Mouse (Mus musculus) liver, postnatal 0 days (tissue): ENCODE data around the gene Ddi1. TPM values are rescaled to one million over a fixed set of nuclear protein-coding genes. Genes with fewer than 3 reads are reported as not detected.
"Not testable (repeated sequence)": the region's sequence is repeated elsewhere in the genome, so short reads cannot be mapped to it uniquely, and the experiment has no call there.

ENCODE experiments used
- ATAC-seq: fragments of 200-750 bp; cut with Nextera tagmentation; 2 replicates; pipeline ENCODE4 v1.8.0; 2017; ENCODE audit warnings: mild to moderate bottlenecking, moderate library complexity
- DNase-seq: peaks from one replicate; pipeline ENCODE4 v3.0.0-alpha.2; 2016
- H3K27ac ChIP-seq: fragments of 300-500 bp; sonication (generic); 2 replicates; pipeline ENCODE4 v1.5.1; 2014; ENCODE audit warnings: antibody characterized with exemption, moderate library complexity, mild to moderate bottlenecking, low read depth
- H3K27me3 ChIP-seq: fragments of 300-500 bp; sonication (generic); 2 replicates; pipeline ENCODE4 v1.6.1; 2014; ENCODE audit warnings: low read length, control low read depth, mixed read lengths; ENCODE audit not compliant: insufficient read depth
- H3K36me3 ChIP-seq: fragments of 300-500 bp; sonication (generic); replicated peaks from 2 replicates; pipeline ENCODE4 v1.6.1; 2014; ENCODE audit warnings: mild to moderate bottlenecking, control low read depth, low read length, moderate library complexity, mixed read lengths; ENCODE audit not compliant: insufficient read depth
- H3K4me1 ChIP-seq: fragments of 300-500 bp; sonication (generic); 2 replicates; pipeline ENCODE4 v1.6.1; 2014; ENCODE audit warnings: antibody characterized with exemption, mild to moderate bottlenecking, control low read depth; ENCODE audit not compliant: insufficient read depth
- H3K4me2 ChIP-seq: fragments of 300-500 bp; sonication (generic); 2 replicates; pipeline ENCODE4 v1.6.1; 2014; ENCODE audit warnings: low read depth, mild to moderate bottlenecking, low read length, moderate library complexity, mixed read lengths
- H3K4me3 ChIP-seq: fragments of 300-500 bp; sonication (generic); 2 replicates; pipeline ENCODE4 v1.5.1; 2014; ENCODE audit warnings: low read depth, low read length
- H3K9ac ChIP-seq: fragments of 300-500 bp; sonication (generic); replicated peaks from 2 replicates; pipeline ENCODE4 v1.6.1; 2014; ENCODE audit warnings: mild to moderate bottlenecking, moderate library complexity
- H3K9me3 ChIP-seq: fragments of 300-500 bp; sonication (generic); 2 replicates; pipeline ENCODE4 v1.6.1; 2016; ENCODE audit warnings: mild to moderate bottlenecking, control low read depth, low read length, mixed read lengths
- CTCF ChIP-seq: sonication (generic); IDR thresholded peaks from 2 replicates; pipeline ENCODE4 v1.5.1; 2016; ENCODE audit warnings: antibody characterized with exemption, low read depth
- EP300 ChIP-seq: IDR thresholded peaks from 2 replicates; pipeline ENCODE4 v1.6.1; 2016; ENCODE audit warnings: antibody characterized with exemption, low read depth, mild to moderate bottlenecking
- WGBS: fragments of 180-500 bp; shearing (Covaris S2); extraction: QIAGEN DNeasy Blood & Tissue Kit; methylation state at CpG from one replicate; pipeline ENCODE4 v1.1.7; 2014; ENCODE audit not compliant: insufficient replicate concordance; 5-methylcytosine and 5-hydroxymethylcytosine counted together
- polyA plus RNA-seq: library from polyadenylated mRNA; unstranded; fragments of >200 nt; fragmentation: Nextera tagmentation; extraction: Ambion mirVana; gene quantifications from 2 replicates; pipeline ENCODE4 v1.2.1, GENCODE M21; 2015

The Ddi1 gene
- polyA plus RNA-seq, 1 experiment from 2014 or later = not detected

DNA sequence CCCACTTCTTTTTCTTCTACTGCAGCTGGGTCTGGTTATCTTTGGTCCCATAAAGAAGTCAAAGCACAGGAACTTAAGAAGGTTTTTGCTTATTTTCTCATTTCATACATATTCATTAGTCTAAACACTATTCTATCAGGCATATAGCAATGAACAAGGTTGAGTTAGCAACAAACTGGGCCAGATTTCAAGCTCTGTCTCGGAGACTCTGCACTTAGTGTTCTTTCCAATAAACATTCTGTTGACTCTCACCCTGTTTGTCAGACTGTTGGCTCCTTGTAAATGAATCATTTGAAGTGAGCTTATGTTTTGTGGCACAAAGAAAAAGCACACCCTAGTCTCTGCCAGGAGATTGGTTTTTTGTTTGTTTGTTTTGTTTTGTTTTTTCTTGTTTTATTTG lies 19.3 kb downstream of the Ddi1 start:
- H3K9ac ChIP-seq = no peak overlapping the region
- H3K36me3 ChIP-seq = no peaks in the 10 kb centered on the region
- DNase-seq (no peak), ATAC-seq (no peak)
- TF ChIP-seq CTCF = no peak
- no peak for TF ChIP-seq EP300
- no peaks in the 10 kb centered on the region for H3K27me3 ChIP-seq
- no peak overlapping the region for H3K4me3 ChIP-seq
- no peaks in the 10 kb centered on the region for H3K9me3 ChIP-seq
- H3K4me2 ChIP-seq = no peak overlapping the region
- H3K27ac ChIP-seq = no peak overlapping the region
- H3K4me1 ChIP-seq = no peaks in the 10 kb centered on the region
- WGBS = 68% methylated on average over 1 of the region's 1 CpGs

DNA sequence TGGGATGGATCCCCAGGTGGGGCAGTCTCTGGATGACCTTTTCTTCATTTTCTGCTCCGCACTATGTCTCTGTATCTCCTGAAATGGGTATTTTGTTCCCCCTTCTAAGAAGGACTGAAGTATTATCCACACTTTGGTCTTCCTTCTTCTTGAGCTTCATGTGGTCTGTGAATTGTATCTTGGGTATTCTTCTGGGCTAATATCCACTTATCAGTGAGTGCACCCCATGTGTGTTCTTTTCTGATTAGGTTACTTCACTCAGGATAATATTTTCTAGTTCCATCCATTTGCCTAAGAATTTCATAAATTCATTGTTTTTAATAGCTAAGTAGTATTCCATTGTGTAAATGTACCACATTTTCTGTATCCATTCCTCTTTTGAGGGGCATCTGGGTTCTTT lies 33.7 kb downstream of the Ddi1 start:
- not testable (repeated sequence) for H3K27ac ChIP-seq, H3K9ac ChIP-seq, H3K4me3 ChIP-seq, H3K36me3 ChIP-seq, H3K9me3 ChIP-seq, ATAC-seq, H3K4me1 ChIP-seq, H3K27me3 ChIP-seq, DNase-seq, H3K4me2 ChIP-seq
- 69% methylated on average over 1 of the region's 1 CpGs for WGBS
- 0 out of 2 replicates have a peak, but pooled peaks have one; percentile 10 for TF ChIP-seq EP300

DNA sequence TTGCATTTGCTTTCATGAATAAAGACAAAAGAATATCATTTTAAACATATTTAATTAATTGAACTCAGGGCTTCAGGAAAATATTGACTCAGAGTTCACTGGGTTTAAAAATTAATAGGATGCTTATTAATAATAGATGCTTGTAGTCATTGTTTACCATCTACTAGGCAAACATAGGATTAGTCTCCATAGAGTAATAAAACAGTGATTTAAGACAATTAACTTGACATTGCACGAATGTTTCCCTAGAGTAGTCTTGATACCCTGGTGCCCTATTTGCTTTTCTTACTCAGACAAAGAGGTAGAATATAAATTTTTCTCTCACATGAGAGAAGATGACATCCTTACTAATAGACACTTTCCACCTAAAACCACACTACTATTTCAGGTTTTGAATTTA lies 52.1 kb downstream of the Ddi1 start:
- Histone ChIP-seq H3K27me3 (no peaks in the 10 kb centered on the region), H3K4me1 (no peaks in the 10 kb centered on the region), H3K27ac (no peak overlapping the region), H3K4me2 (no peak overlapping the region), H3K4me3 (no peak overlapping the region), H3K9me3 (no peaks in the 10 kb centered on the region), H3K9ac (no peak overlapping the region), H3K36me3 (no peaks in the 10 kb centered on the region)
- 70% methylated on average over 1 of the region's 1 CpGs for WGBS
- no peak for ATAC-seq
- TF ChIP-seq EP300 (no peak), CTCF (no peak)
- no peak for DNase-seq

DNA sequence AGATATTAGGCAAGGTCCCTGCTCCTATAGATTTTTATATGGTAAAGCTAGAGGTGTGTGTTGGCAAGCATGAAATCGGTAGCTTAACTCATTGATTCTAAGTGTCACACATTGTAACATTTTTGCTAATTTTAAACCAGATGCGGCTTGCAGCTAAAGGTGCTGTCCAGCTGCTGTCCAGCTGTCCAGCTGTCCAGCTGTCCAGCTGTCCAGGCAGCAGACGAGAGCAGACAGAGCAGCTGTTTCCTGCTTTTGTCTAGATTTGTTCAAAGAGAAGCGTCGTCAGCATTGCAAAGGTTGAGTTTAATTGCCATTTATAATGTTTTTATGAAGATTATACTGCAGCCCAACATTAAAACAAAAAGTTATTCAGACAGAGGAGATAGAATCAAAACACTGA lies 56.8 kb downstream of the Ddi1 start:
- Histone ChIP-seq H3K36me3 (no peaks in the 10 kb centered on the region), H3K4me2 (no peak overlapping the region), H3K27ac (no peak overlapping the region), H3K9me3 (no peaks in the 10 kb centered on the region), H3K27me3 (no peaks in the 10 kb centered on the region), H3K4me3 (no peak overlapping the region), H3K4me1 (no peaks in the 10 kb centered on the region), H3K9ac (no peak overlapping the region)
- WGBS = 71% methylated on average over 5 of the region's 5 CpGs
- TF ChIP-seq EP300 = no peak
- no peak for TF ChIP-seq CTCF
- ATAC-seq = no peak
- DNase-seq = no peak

Other genes with a start within 250 kb of the Ddi1 start
- 0.59 and 0.66 TPM in 2 replicates for gene Pdgfd, start 101.3 kb downstream of the Ddi1 start, polyA plus RNA-seq